Mouse (Mus musculus) inflammation-experienced regulatory T-cells (primary cell): ENCODE results near the gene Naf1. TPM values are rescaled to one million over a fixed set of nuclear protein-coding genes. Genes with fewer than 3 reads are reported as not detected.

Source experiments
- polyA plus RNA-seq, 2 experiments: library from polyadenylated mRNA; unstranded; fragments of 100-300 nt; shearing (Covaris generic); gene quantifications; one replicate each; pipeline ENCODE4 v1.2.1; 2017

Naf1 gene
- polyA plus RNA-seq = 1 to 10 TPM; 2.2 to 2.9 TPM

DNA sequence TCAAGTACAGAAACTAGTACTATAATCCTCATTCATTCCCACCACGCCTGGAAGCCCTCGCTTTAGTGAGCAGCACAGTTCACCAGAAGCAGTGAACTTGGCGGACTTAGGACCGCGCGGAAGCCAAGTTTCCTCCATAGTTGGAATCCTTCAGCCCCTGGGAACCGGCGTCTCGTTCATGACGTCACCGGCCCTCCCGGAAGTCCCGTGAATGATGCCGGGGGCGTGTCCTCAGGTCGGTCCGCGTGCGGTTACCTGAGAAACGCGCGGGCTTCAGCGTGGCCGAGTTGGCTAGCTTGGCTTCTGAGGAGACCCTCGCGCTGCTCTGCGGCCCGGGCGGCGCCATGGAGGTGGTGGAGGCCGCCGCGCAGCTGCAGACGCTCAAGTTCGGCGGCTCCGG lies at the start of gene Naf1:
Gene Naf1 (plus strand): TSS at position 195 of the 400 bp plus-strand sequence.

Other genes starting within 250 kb of the Naf1 start
- under 1 TPM in 1 of 2 experiments, not detected in 1; 0.56 TPM for gene Npy5r, start 172.1 kb upstream of the Naf1 start, polyA plus RNA-seq
- gene Npy1r, start 163.0 kb upstream of the Naf1 start, polyA plus RNA-seq = 1 to 10 TPM in 1 of 2 experiments, under 1 TPM in 1; 0.18 to 1.7 TPM